Mouse (Mus musculus): Measurements from ENCODE around the gene Ttc16. TPM values are rescaled to one million over a fixed set of nuclear protein-coding genes. Genes with fewer than 3 reads are reported as not detected.

The Ttc16 gene
- total RNA-seq, 1 experiment, result 0.94 TPM

GRCm38 (mm10) chr2:32708643-32709042 is 66.8 kb downstream of the Ttc16 start:
- Histone ChIP-seq H3K36me3 (ENCODE audit: control insufficient read depth, insufficient read depth, low read length, poor library complexity, severe bottlenecking) (peaks cover 62% of the 10 kb centered on the region), H3K9me3 (ENCODE audit: control insufficient read depth, insufficient read depth, low read depth, low read length) (no peaks in the 10 kb centered on the region), H3K4me3 (ENCODE audit: insufficient read depth in 1 of 2, low read depth in 1 of 2, low read length in 2 of 2, poor library complexity in 1 of 2, severe bottlenecking in 1 of 2) (no peak overlapping the region), H3K4me1 (ENCODE audit: control insufficient read depth in 2 of 2, insufficient read depth in 2 of 2, low read length in 2 of 2, poor library complexity in 1 of 2) (peaks cover 6 to 11% of the 10 kb centered on the region in 2 experiments), H3K9ac (ENCODE audit: insufficient read depth, low read depth, low read length, poor library complexity, severe bottlenecking) (no peak overlapping the region), H3K27ac (ENCODE audit: insufficient read depth, low read depth, low read length, poor library complexity, severe bottlenecking) (no peak overlapping the region)
- in situ Hi-C loops (cut with MboI; ENCODE audit: low sequenced_read_pairs in 2 of 2, unreplicated experiment in 2 of 2), result no loop called here
- TF ChIP-seq HCFC1 (IDR thresholded peaks at IDR 0.05; ENCODE audit: borderline replicate concordance, insufficient read depth, low read length) (0 out of 2 replicates have a peak, but pooled peaks have one; percentile 54), ZNF384 (IDR thresholded peaks at IDR 0.05; ENCODE audit: low read depth, low read length) (peak; percentile 77), MAFK (IDR thresholded peaks at IDR 0.05; ENCODE audit: insufficient read depth, low read depth, low read length) (no peak), ZC3H11A (IDR thresholded peaks at IDR 0.05; ENCODE audit: borderline replicate concordance, low read depth, low read length) (no peak), CHD2 (IDR thresholded peaks at IDR 0.05; ENCODE audit: low read depth, low read length) (no peak)
- DNase-seq (ENCODE audit: low read depth, low spot score), result peak; percentile 79

Other genes starting within 250 kb of the Ttc16 start
- gene Fam102a, start 240.3 kb downstream of the Ttc16 start, total RNA-seq (2012; rRNA removed), result 11.6 TPM in 2 replicates
- gene Dpm2, start 204.8 kb downstream of the Ttc16 start, total RNA-seq (2012; rRNA removed), result 38.0 and 44.1 TPM in 2 replicates
- gene Pip5kl1, start 200.8 kb downstream of the Ttc16 start, total RNA-seq (2012; rRNA removed), result 3.5 and 5.0 TPM in 2 replicates
- 0.37 and 0.71 TPM in 2 replicates for gene 9430097D07Rik, start 199.9 kb downstream of the Ttc16 start, total RNA-seq (2012; rRNA removed)
- gene St6galnac4, start 188.5 kb downstream of the Ttc16 start, total RNA-seq (2012; rRNA removed), result 9.4 and 14.8 TPM in 2 replicates
- gene St6galnac6, start 175.9 kb downstream of the Ttc16 start, total RNA-seq (2012; rRNA removed), result 18.0 and 27.2 TPM in 2 replicates
- gene Ak1, start 153.9 kb downstream of the Ttc16 start, total RNA-seq (2012; rRNA removed), result 77.4 and 90.8 TPM in 2 replicates
- 18.3 and 36.8 TPM in 2 replicates for gene Eng, start 129.0 kb downstream of the Ttc16 start, total RNA-seq (2012; rRNA removed)
- gene Fpgs, start 71.5 kb downstream of the Ttc16 start, total RNA-seq (2012; rRNA removed), result 61.2 and 84.6 TPM in 2 replicates
- 68.0 and 72.4 TPM in 2 replicates for gene Cdk9, start 62.6 kb downstream of the Ttc16 start, total RNA-seq (2012; rRNA removed)
- 1.7 and 1.8 TPM in 2 replicates for gene Sh2d3c, start 54.6 kb downstream of the Ttc16 start, total RNA-seq (2012; rRNA removed)
- not detected in 2 replicates for gene 6330409D20Rik, start 34.6 kb downstream of the Ttc16 start, total RNA-seq (2012; rRNA removed)
- 75.9 and 124 TPM in 2 replicates for gene Tor2a, start 18.4 kb downstream of the Ttc16 start, total RNA-seq (2012; rRNA removed)
- 14.9 and 20.9 TPM in 2 replicates for gene Ptrh1, start 153 bp upstream of the Ttc16 start, total RNA-seq (2012; rRNA removed)
- gene Cfap157, start 8.8 kb upstream of the Ttc16 start, total RNA-seq (2012; rRNA removed), result 0.32 TPM in 1 of 2 replicates, not detected in the other
- 4.0 and 6.6 TPM in 2 replicates for gene Stxbp1, start 71.6 kb upstream of the Ttc16 start, total RNA-seq (2012; rRNA removed)
- gene Fam129b, start 100.5 kb upstream of the Ttc16 start, total RNA-seq (2012; rRNA removed), result 65.3 and 90.0 TPM in 2 replicates
- 2,117 and 2,535 TPM in 2 replicates for gene Rpl12, start 185.9 kb upstream of the Ttc16 start, total RNA-seq (2012; rRNA removed)
- 16.7 and 27.7 TPM in 2 replicates for gene Lrsam1, start 186.0 kb upstream of the Ttc16 start, total RNA-seq (2012; rRNA removed)
- gene Slc2a8, start 206.4 kb upstream of the Ttc16 start, total RNA-seq (2012; rRNA removed), result 25.7 and 77.9 TPM in 2 replicates

All from ES-E14 (cell line).